Mouse (Mus musculus) brain, embryonic 14.5 days (tissue): ENCODE measurements around the gene Rgl3.

ENCODE experiments used
- CTCF ChIP-seq: fragments of 200-500 bp; IDR thresholded peaks from 2 replicates; pipeline ENCODE4 v1.5.1; 2012; ENCODE audit warnings: inconsistent platforms, mild to moderate bottlenecking, moderate library complexity, borderline replicate concordance; ENCODE audit not compliant: insufficient read depth, insufficient read length; ENCODE audit errors: extremely low read depth
- POLR2A ChIP-seq: fragments of 200-500 bp; IDR thresholded peaks from 2 replicates; pipeline ENCODE4 v1.6.1; 2012; ENCODE audit warnings: mild to moderate bottlenecking, inconsistent platforms, borderline replicate concordance; ENCODE audit not compliant: poor library complexity, insufficient read depth, insufficient read length, severe bottlenecking; ENCODE audit errors: extremely low read depth

DNA sequence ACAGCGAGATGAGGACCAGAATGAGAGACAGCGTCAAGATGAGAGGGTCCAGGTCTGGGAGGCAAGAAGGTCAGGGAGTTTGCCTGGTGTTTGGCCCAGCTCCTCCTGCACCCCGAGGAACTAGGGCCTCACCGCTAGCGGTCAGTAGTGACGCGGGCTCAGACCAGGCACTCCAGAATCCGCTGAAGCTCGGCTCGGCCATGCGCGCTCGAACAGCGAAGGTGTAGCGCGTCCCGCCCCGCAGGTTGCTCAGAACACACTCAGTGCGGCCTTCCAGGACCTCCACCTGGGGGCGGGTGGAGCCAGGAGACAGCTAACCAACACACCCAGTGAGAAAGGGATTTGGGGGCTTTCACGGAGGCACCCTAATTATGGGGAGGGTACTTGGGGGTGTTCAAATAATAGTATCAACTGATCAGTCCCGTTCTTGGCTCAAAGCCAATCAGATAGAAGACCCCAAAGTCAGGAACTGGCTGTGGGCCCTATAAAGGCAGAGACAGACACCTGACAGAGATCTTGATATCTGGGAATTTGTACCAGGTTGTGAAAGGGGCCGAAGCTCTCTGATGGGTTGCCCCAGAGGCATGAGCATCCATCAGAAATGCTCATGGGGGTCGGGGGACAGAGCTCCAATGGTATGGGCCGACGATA is 28.6 kb downstream of the Rgl3 start:
- TF ChIP-seq CTCF = no peak
- TF ChIP-seq POLR2A = no peak
